Mouse (Mus musculus): ENCODE results near the gene Crybg1. TPM values are rescaled to one million over a fixed set of nuclear protein-coding genes. Genes with fewer than 3 reads are reported as not detected.

The Crybg1 gene
- total and polyA plus RNA-seq, 3 experiments: 3.9 to 6.6 (median 5.2) TPM

DNA sequence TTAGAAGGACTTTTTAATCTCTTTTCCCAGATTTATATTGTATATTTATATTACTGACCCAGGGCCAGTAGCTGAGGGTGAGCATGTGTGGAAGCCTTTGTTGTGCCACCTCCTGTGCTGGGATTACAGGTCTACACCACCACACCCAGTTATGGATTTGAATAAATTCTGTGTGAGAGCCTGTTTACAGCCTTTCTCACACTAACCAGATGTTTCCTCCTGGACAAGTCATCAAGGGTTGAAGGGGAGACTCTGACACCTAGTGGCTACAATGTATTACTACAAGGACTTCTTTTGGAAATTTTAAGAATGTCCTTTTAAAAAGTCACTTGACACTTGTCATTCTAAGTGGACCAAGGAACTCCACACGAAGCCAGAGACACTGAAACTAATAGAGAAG lies 28.7 kb upstream of the Crybg1 start:
- Histone ChIP-seq H3K4me2 (ENCODE audit: insufficient read depth, low read depth, poor library complexity, severe bottlenecking) (no peak overlapping the region), H3K27me3 (replicated peaks) (no peaks in the 10 kb centered on the region), H3K4me3 (replicated peaks in 1 of 3; ENCODE audit: low read depth in 2 of 3, low read length in 2 of 3, poor library complexity in 1 of 3) (no peak overlapping the region), H3K27ac (ENCODE audit: insufficient read depth, low read depth) (no peak overlapping the region), H3K36me3 (replicated peaks in 1 of 2; ENCODE audit: control insufficient read depth in 1 of 2, insufficient read depth in 1 of 2, low read length in 1 of 2) (no peaks in the 10 kb centered on the region), H3K9me3 (replicated peaks; ENCODE audit: low read length) (no peaks in the 10 kb centered on the region), H3K4me1 (ENCODE audit: control insufficient read depth in 1 of 2, insufficient read depth in 2 of 2) (peaks cover 2 to 16% of the 10 kb centered on the region in 2 experiments; a peak in 3 of 4 replicates), H3K79me2 (replicated peaks; ENCODE audit: control insufficient read depth, extremely low read depth, insufficient read depth, poor library complexity, severe bottlenecking) (no peaks in the 10 kb centered on the region), H3K9ac (ENCODE audit: insufficient read depth, low read depth) (no peak overlapping the region)
- dilution Hi-C loops (cut with MboI; ENCODE audit: extremely low pct_ligation_motif_present, extremely low pct_unique_long_range_greater_than_20kb, low sequenced_read_pairs) (no loop called here), in situ Hi-C loops (cut with MboI; ENCODE audit: low pct_ligation_motif_present, low pct_unique_long_range_greater_than_20kb, low sequenced_read_pairs) (loop anchor here (25.0 kb wide), 1 partner anchor 615 kb away; no protein-coding TSS in a partner anchor)
- TF ChIP-seq JUND (conservative IDR thresholded peaks at IDR 0.05; ENCODE audit: low read depth, low read length) (no peak), RAD21 (IDR thresholded peaks at IDR 0.05; ENCODE audit: low read depth, low read length) (peak; percentile 81), CHD2 (IDR thresholded peaks at IDR 0.05; ENCODE audit: low read length) (no peak), MAZ (IDR thresholded peaks at IDR 0.05; ENCODE audit: low read depth, low read length) (no peak), MXI1 (IDR thresholded peaks at IDR 0.05; ENCODE audit: low read depth, low read length) (no peak), CTCF (conservative IDR thresholded peaks at IDR 0.05 in 1 of 2, IDR thresholded peaks at IDR 0.05 in 1 of 2; ENCODE audit: low read depth in 2 of 2, low read length in 2 of 2) (peak; percentile 58 to 80), ELF1 (IDR thresholded peaks at IDR 0.05; ENCODE audit: low read depth, low read length) (no peak), ETS1 (conservative IDR thresholded peaks at IDR 0.05; ENCODE audit: low read depth, low read length) (peak; percentile 35; the same call in 1 of the 2 replicates), SMC3 (IDR thresholded peaks at IDR 0.05; ENCODE audit: low read depth, low read length) (peak; percentile 58)
- peak; percentile 65 for DNase-seq (ENCODE audit: extremely low read depth)

DNA sequence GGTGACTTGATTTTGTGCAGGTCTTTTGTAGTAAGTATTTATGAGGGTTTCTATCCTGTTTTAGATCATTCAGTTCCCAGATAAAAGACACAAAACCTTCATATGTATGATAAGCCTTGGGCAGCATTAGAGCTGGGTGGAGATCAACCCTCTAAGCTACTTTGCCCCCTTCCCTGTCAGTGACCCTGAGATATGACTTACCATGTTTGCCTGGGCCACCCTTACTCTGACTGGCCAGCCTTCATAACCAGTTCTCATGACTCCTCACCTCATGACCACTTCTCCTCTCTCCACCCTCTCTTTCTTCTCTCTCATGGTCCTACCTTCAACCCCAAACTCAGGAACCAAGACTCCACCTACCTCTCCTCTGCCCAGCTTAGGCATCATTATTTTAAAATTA lies 27.9 kb upstream of the Crybg1 start:
- no peaks in the 10 kb centered on the region for H3K36me3 ChIP-seq (replicated peaks in 1 of 2; ENCODE audit: control insufficient read depth in 1 of 2, insufficient read depth in 1 of 2, low read length in 1 of 2)
- no peak for DNase-seq (ENCODE audit: extremely low read depth)
- H3K9me3 ChIP-seq (replicated peaks; ENCODE audit: low read length): no peaks in the 10 kb centered on the region
- no peak for TF ChIP-seq HCFC1 (IDR thresholded peaks at IDR 0.05; ENCODE audit: low read depth, low read length)
- no peak for TF ChIP-seq CTCF (conservative IDR thresholded peaks at IDR 0.05 in 1 of 2, IDR thresholded peaks at IDR 0.05 in 1 of 2; ENCODE audit: low read depth in 2 of 2, low read length in 2 of 2)
- TF ChIP-seq TBP (conservative IDR thresholded peaks at IDR 0.05; ENCODE audit: low read depth, low read length): no peak
- TF ChIP-seq POLR2A (IDR thresholded peaks at IDR 0.05; ENCODE audit: low read depth, low read length): no peak
- TF ChIP-seq KAT2A (IDR thresholded peaks at IDR 0.05; ENCODE audit: insufficient replicate concordance, low read length): no peak
- TF ChIP-seq MAFK (IDR thresholded peaks at IDR 0.05; ENCODE audit: insufficient replicate concordance, low read length): no peak
- H3K27ac ChIP-seq (ENCODE audit: insufficient read depth, low read depth): no peak overlapping the region
- no peak overlapping the region for H3K4me2 ChIP-seq (ENCODE audit: insufficient read depth, low read depth, poor library complexity, severe bottlenecking)
- no peak overlapping the region for H3K4me3 ChIP-seq (replicated peaks in 1 of 3; ENCODE audit: low read depth in 2 of 3, low read length in 2 of 3, poor library complexity in 1 of 3)
- no peak overlapping the region for H3K9ac ChIP-seq (ENCODE audit: insufficient read depth, low read depth)
- peaks cover 2 to 16% of the 10 kb centered on the region in 2 experiments; a peak in 3 of 4 replicates for H3K4me1 ChIP-seq (ENCODE audit: control insufficient read depth in 1 of 2, insufficient read depth in 2 of 2)
- H3K27me3 ChIP-seq (replicated peaks): no peaks in the 10 kb centered on the region
- no peaks in the 10 kb centered on the region for H3K79me2 ChIP-seq (replicated peaks; ENCODE audit: control insufficient read depth, extremely low read depth, insufficient read depth, poor library complexity, severe bottlenecking)
- dilution Hi-C loops (cut with MboI; ENCODE audit: extremely low pct_ligation_motif_present, extremely low pct_unique_long_range_greater_than_20kb, low sequenced_read_pairs) (no loop called here), in situ Hi-C loops (cut with MboI; ENCODE audit: low pct_ligation_motif_present, low pct_unique_long_range_greater_than_20kb, low sequenced_read_pairs) (loop anchor here (25.0 kb wide), 1 partner anchor 614 kb away; no protein-coding TSS in a partner anchor)

DNA sequence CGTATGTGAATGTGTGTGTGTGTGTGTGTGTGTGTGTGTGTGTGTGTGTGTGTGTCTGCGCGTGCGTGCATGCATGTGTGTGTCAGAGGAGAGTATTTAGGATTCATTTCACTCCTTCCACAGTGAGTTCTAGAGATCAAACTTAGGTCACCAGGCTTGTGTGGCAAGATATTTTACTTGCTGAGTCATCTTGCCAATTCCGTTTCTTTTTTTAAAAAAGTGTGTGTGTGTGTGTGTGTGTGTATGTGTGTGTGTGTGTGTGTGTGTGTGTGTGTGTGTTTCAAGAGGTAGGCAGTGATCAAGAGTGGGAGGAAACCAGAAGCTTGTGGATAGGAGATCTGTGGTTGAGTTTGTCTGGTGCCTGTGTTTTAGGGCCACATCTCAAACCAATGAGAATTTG lies 27.5 kb upstream of the Crybg1 start:
- in situ Hi-C loops (cut with MboI; ENCODE audit: low pct_ligation_motif_present, low pct_unique_long_range_greater_than_20kb, low sequenced_read_pairs) (loop anchor here (25.0 kb wide), 1 partner anchor 614 kb away; no protein-coding TSS in a partner anchor), dilution Hi-C loops (cut with MboI; ENCODE audit: extremely low pct_ligation_motif_present, extremely low pct_unique_long_range_greater_than_20kb, low sequenced_read_pairs) (no loop called here)
- Histone ChIP-seq H3K27me3 (replicated peaks) (no peaks in the 10 kb centered on the region), H3K36me3 (replicated peaks in 1 of 2; ENCODE audit: control insufficient read depth in 1 of 2, insufficient read depth in 1 of 2, low read length in 1 of 2) (no peaks in the 10 kb centered on the region), H3K4me1 (ENCODE audit: control insufficient read depth in 1 of 2, insufficient read depth in 2 of 2) (peaks cover 2 to 16% of the 10 kb centered on the region in 2 experiments; a peak in 3 of 4 replicates), H3K4me2 (ENCODE audit: insufficient read depth, low read depth, poor library complexity, severe bottlenecking) (no peak overlapping the region), H3K9ac (ENCODE audit: insufficient read depth, low read depth) (no peak overlapping the region), H3K79me2 (replicated peaks; ENCODE audit: control insufficient read depth, extremely low read depth, insufficient read depth, poor library complexity, severe bottlenecking) (no peaks in the 10 kb centered on the region), H3K27ac (ENCODE audit: insufficient read depth, low read depth) (no peak overlapping the region), H3K4me3 (replicated peaks in 1 of 3; ENCODE audit: low read depth in 2 of 3, low read length in 2 of 3, poor library complexity in 1 of 3) (no peak overlapping the region), H3K9me3 (replicated peaks; ENCODE audit: low read length) (no peaks in the 10 kb centered on the region)
- DNase-seq (ENCODE audit: extremely low read depth): peak; percentile 26
- TF ChIP-seq MAZ (IDR thresholded peaks at IDR 0.05; ENCODE audit: low read depth, low read length) (no peak), RAD21 (IDR thresholded peaks at IDR 0.05; ENCODE audit: low read depth, low read length) (no peak), USF2 (conservative IDR thresholded peaks at IDR 0.05; ENCODE audit: low read depth, low read length) (no peak), POLR2AphosphoS2 (IDR thresholded peaks at IDR 0.05; ENCODE audit: low read depth, low read length) (no peak), SIN3A (IDR thresholded peaks at IDR 0.05; ENCODE audit: low read length) (no peak), ETS1 (conservative IDR thresholded peaks at IDR 0.05; ENCODE audit: low read depth, low read length) (peak; percentile 37; the same call in 1 of the 2 replicates), IRF4 (IDR thresholded peaks at IDR 0.05; ENCODE audit: low read depth, low read length) (peak; percentile 81), ZNF384 (IDR thresholded peaks at IDR 0.05; ENCODE audit: low read depth, low read length) (peak; percentile 66), HCFC1 (IDR thresholded peaks at IDR 0.05; ENCODE audit: low read depth, low read length) (no peak), ELF1 (IDR thresholded peaks at IDR 0.05; ENCODE audit: low read depth, low read length) (no peak), BHLHE40 (IDR thresholded peaks at IDR 0.05; ENCODE audit: low read depth, low read length) (peak; percentile 68), RCOR1 (conservative IDR thresholded peaks at IDR 0.05; ENCODE audit: low read depth, low read length) (no peak), EP300 (IDR thresholded peaks at IDR 0.05; ENCODE audit: low read length) (0 out of 2 replicates have a peak, but pooled peaks have one; percentile 37), KAT2A (IDR thresholded peaks at IDR 0.05; ENCODE audit: insufficient replicate concordance, low read length) (no peak), JUN (IDR thresholded peaks at IDR 0.05; ENCODE audit: insufficient read depth, low read depth, low read length) (peak; percentile 37; the same call in 1 of the 2 replicates), TCF12 (IDR thresholded peaks at IDR 0.05; ENCODE audit: low read depth, low read length) (0 out of 2 replicates have a peak, but pooled peaks have one; percentile 34), CTCF (conservative IDR thresholded peaks at IDR 0.05 in 1 of 2, IDR thresholded peaks at IDR 0.05 in 1 of 2; ENCODE audit: low read depth in 2 of 2, low read length in 2 of 2) (no peak)
